Mouse (Mus musculus) limb, embryonic 15.5 days (tissue): Measurements from ENCODE around the gene Cir1. TPM values are rescaled to one million over a fixed set of nuclear protein-coding genes. Genes with fewer than 3 reads are reported as not detected.

Experiments used
- ATAC-seq: fragments of 200-750 bp; cut with Nextera tagmentation; 2 replicates; pipeline ENCODE4 v1.8.0; 2017; ENCODE audit warnings: low read depth, moderate TSS enrichment; ENCODE audit not compliant: insufficient number of reproducible peaks, low FRiP score, low TSS enrichment
- H3K27ac ChIP-seq: fragments of 300-500 bp; sonication (generic); 2 replicates; pipeline ENCODE4 v1.5.1; 2015; ENCODE audit warnings: moderate library complexity, mild to moderate bottlenecking, inconsistent platforms
- H3K27me3 ChIP-seq: fragments of 300-500 bp; sonication (generic); 2 replicates; pipeline ENCODE4 v1.6.1; 2015; ENCODE audit warnings: inconsistent platforms
- H3K36me3 ChIP-seq: fragments of 300-500 bp; sonication (generic); 2 replicates; pipeline ENCODE4 v1.6.1; 2015; ENCODE audit warnings: inconsistent platforms
- H3K4me1 ChIP-seq: fragments of 300-500 bp; sonication (generic); 2 replicates; pipeline ENCODE4 v1.6.1; 2015; ENCODE audit warnings: inconsistent platforms
- H3K4me2 ChIP-seq: fragments of 300-500 bp; sonication (generic); 2 replicates; pipeline ENCODE4 v1.6.1; 2015; ENCODE audit warnings: mild to moderate bottlenecking, inconsistent platforms
- H3K4me3 ChIP-seq: fragments of 300-500 bp; sonication (generic); 2 replicates; pipeline ENCODE4 v1.5.1; 2015; ENCODE audit warnings: mild to moderate bottlenecking, inconsistent platforms
- H3K9ac ChIP-seq: fragments of 300-500 bp; sonication (generic); 2 replicates; pipeline ENCODE4 v1.6.1; 2015; ENCODE audit warnings: inconsistent platforms
- H3K9me3 ChIP-seq: fragments of 300-500 bp; sonication (generic); 2 replicates; pipeline ENCODE4 v1.6.1; 2016; ENCODE audit warnings: inconsistent platforms
- WGBS: fragments of 180-500 bp; shearing (Covaris S2); methylation state at CpG from one replicate; pipeline ENCODE4 v1.1.7; 2015; 5-methylcytosine and 5-hydroxymethylcytosine counted together
- polyA plus RNA-seq: library from polyadenylated mRNA; unstranded; fragments of >200 nt; fragmentation: Nextera tagmentation; extraction: Ambion mirVana; gene quantifications from 2 replicates; pipeline ENCODE4 v1.2.1, GENCODE M21; 2015

Gene Cir1
- polyA plus RNA-seq = 23.0 and 26.8 TPM in 2 replicates

GRCm38 (mm10) chr2:73312152-73313116 lies at the start of gene Cir1, which contains the start of gene Scrn3:
TSS of gene Cir1 (minus strand) at chr2:73312701.
TSS of gene Scrn3 (plus strand) at chr2:73312601.
- Histone ChIP-seq H3K27me3 (no peaks in the 10 kb centered on the region), H3K36me3 (peaks cover 27% of the 10 kb centered on the region), H3K9me3 (no peaks in the 10 kb centered on the region), H3K4me1 (peaks cover 13% of the 10 kb centered on the region; the same call in 1 of the 2 replicates), H3K9ac (peak within 1 kb of the TSS; percentile 68), H3K4me3 (peak within 1 kb of the TSS; percentile 81), H3K4me2 (peak within 1 kb of the TSS; percentile 75), H3K27ac (peak within 1 kb of the TSS; percentile 89)
- ATAC-seq = peak; percentile 92
- WGBS = under 1% methylated on average over 64 of the region's 64 CpGs

DNA sequence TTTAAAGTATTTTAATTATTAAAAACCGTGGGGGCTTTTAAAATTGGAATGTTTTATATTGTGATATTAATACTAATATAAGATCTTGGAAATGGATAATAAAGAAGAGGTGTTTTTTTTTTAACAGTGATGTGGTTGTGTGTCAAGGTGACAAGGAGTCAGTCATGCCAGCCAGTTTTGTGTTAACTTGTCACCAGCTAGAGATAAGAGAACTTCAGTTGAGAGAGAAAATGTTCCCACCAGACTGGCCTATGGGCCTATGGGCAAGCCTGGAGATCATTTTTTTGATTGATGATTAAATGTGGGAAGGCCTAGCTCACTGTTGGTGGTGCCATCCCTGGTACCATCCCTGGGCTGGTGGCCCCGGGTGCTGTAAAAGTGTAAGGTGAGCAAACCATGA lies 48.0 kb upstream of the Cir1 start:
- Histone ChIP-seq H3K9ac (no peak overlapping the region), H3K4me3 (no peak overlapping the region), H3K27ac (no peak overlapping the region), H3K4me2 (no peak overlapping the region), H3K9me3 (no peaks in the 10 kb centered on the region), H3K27me3 (no peaks in the 10 kb centered on the region), H3K4me1 (peaks cover 3% of the 10 kb centered on the region; the same call in 1 of the 2 replicates), H3K36me3 (no peaks in the 10 kb centered on the region)
- no peak for ATAC-seq
- WGBS = 87% methylated on average over 2 of the region's 2 CpGs

DNA sequence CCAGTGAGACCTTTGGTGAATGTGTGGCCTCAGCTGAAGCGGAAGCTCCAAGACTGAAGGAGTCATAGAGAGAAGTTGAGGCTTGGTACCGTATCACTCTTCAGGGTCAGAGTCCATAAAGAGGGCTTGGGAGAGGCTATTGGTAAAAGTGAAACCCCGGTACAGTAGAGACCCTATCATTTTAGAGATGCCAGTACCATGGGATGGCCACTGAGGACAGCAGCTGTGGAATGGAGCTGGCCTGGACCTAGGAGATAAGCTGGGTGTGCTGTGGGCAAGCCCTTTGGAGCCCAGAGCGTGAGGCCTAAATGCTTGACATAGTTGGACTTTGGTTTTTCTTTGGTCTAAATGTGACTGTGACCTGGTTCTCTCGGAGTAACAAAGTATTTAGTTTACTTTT lies 47.4 kb upstream of the Cir1 start:
- WGBS = 90% methylated on average over 5 of the region's 5 CpGs
- ATAC-seq = no peak
- no peak overlapping the region for H3K4me3 ChIP-seq

GRCm38 (mm10) chr2:73357004-73357403 lies 44.5 kb upstream of the Cir1 start:
- WGBS = 25% methylated on average over 18 of the region's 18 CpGs

More for the DNA sequence above, 47.4 kb upstream of the Cir1 start:
- Histone ChIP-seq H3K4me2 (no peak overlapping the region), H3K36me3 (no peaks in the 10 kb centered on the region), H3K27me3 (no peaks in the 10 kb centered on the region), H3K27ac (no peak overlapping the region), H3K9ac (no peak overlapping the region), H3K4me1 (peaks cover 3% of the 10 kb centered on the region; the same call in 1 of the 2 replicates), H3K9me3 (no peaks in the 10 kb centered on the region)

GRCm38 (mm10) chr2:73351927-73352374 lies 39.5 kb upstream of the Cir1 start:
- Histone ChIP-seq H3K9ac (no peak overlapping the region), H3K27ac (peak overlapping the region; percentile 47), H3K9me3 (no peaks in the 10 kb centered on the region), H3K36me3 (no peaks in the 10 kb centered on the region), H3K4me1 (0 out of 2 replicates have a peak, but pooled peaks cover 5% of the 10 kb centered on the region), H3K4me3 (no peak overlapping the region), H3K27me3 (no peaks in the 10 kb centered on the region), H3K4me2 (no peak overlapping the region)
- no peak for ATAC-seq
- 43% methylated on average over 7 of the region's 7 CpGs for WGBS

More at GRCm38 (mm10) chr2:73357004-73357403, 44.5 kb upstream of the Cir1 start:
- no peaks in the 10 kb centered on the region for H3K27me3 ChIP-seq
- peak overlapping the region; percentile 32 for H3K4me2 ChIP-seq
- peak overlapping the region; percentile 14 for H3K27ac ChIP-seq
- H3K9me3 ChIP-seq = no peaks in the 10 kb centered on the region
- ATAC-seq = no peak
- H3K9ac ChIP-seq = 0 out of 2 replicates have a peak overlapping the region, but pooled peaks have one; percentile 21
- H3K4me1 ChIP-seq = peaks cover 3% of the 10 kb centered on the region; the same call in 1 of the 2 replicates
- peak overlapping the region; percentile 18 for H3K4me3 ChIP-seq
- no peaks in the 10 kb centered on the region for H3K36me3 ChIP-seq

DNA sequence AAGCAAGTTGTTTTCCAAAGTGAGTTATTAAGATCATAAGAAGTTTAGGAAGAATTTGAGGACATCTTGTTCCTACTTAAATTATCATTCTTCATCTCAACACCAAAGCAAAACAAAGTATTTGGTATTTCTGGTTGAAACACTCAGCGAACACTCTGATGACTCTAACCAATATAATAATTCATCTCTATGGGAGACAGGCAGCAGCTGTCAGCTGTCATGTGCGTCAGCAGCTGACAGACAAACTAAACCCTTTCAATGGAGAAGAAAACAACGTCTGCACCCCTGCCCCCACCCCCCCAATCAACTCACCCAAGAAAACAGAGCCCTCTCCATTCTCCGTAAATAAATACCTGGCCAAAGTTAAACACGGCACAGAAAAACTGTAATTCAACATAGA lies 39.0 kb upstream of the Cir1 start:
- Histone ChIP-seq H3K9me3 (no peaks in the 10 kb centered on the region), H3K9ac (no peak overlapping the region), H3K4me2 (no peak overlapping the region), H3K4me3 (no peak overlapping the region), H3K4me1 (0 out of 2 replicates have a peak, but pooled peaks cover 3% of the 10 kb centered on the region), H3K36me3 (no peaks in the 10 kb centered on the region), H3K27ac (0 out of 2 replicates have a peak overlapping the region, but pooled peaks have one; percentile 47), H3K27me3 (no peaks in the 10 kb centered on the region)
- ATAC-seq = no peak
- WGBS = 49% methylated on average over 5 of the region's 5 CpGs

- Histone ChIP-seq H3K4me1 (0 out of 2 replicates have a peak, but pooled peaks cover 5% of the 10 kb centered on the region), H3K27me3 (no peaks in the 10 kb centered on the region), H3K9ac (no peak overlapping the region), H3K4me3 (no peak overlapping the region), H3K4me2 (no peak overlapping the region), H3K9me3 (no peaks in the 10 kb centered on the region), H3K27ac (no peak overlapping the region), H3K36me3 (no peaks in the 10 kb centered on the region)
- 76% methylated on average over 6 of the region's 6 CpGs for WGBS
- no peak for ATAC-seq
These were observed 35.7 kb upstream of the Cir1 start for GRCm38 (mm10) chr2:73348221-73348620.

DNA sequence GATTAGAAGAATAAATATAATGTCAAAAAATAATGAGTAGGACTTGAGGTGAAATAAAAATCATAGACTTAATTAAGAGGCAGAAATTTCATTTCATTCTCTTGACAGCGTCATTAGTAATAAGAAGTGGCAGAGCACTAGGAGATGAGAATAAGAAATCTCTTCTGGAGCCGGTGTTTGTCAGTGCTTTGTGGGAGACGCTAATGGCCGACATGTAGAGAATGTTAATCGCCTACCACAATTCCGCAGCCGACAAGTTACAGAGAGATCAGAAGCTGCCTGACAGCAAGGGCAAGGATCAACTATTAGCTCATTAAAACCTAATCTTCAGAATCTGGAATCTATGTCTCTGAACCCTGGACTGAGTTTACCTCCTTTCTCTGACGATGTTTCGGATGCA lies 35.3 kb upstream of the Cir1 start:
- 0 out of 2 replicates have a peak, but pooled peaks cover 5% of the 10 kb centered on the region for H3K4me1 ChIP-seq
- no peak overlapping the region for H3K4me2 ChIP-seq
- H3K9me3 ChIP-seq = no peaks in the 10 kb centered on the region
- no peaks in the 10 kb centered on the region for H3K36me3 ChIP-seq
- ATAC-seq = no peak
- H3K27me3 ChIP-seq = no peaks in the 10 kb centered on the region
- no peak overlapping the region for H3K27ac ChIP-seq
- WGBS = 50% methylated on average over 9 of the region's 9 CpGs
- H3K9ac ChIP-seq = no peak overlapping the region
- H3K4me3 ChIP-seq = no peak overlapping the region

DNA sequence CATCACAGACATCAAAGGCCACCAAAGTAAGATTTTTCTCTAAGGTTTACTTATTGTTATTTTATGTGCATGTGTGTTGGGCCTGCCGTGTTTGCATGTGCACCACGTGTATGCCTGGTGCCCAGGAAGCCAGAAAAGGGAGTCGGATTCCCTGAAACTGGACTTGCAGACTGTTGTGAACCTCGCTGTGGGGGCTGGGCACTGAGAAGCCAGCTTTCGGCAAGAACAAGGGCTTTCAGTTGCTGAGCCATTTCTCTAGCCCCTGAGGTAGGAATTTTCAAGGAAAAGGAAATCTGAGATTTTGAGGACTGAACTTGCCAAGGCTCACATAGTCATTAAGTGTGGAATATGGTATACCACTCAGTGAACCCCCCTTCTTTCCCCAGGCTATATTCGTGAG lies 34.6 kb upstream of the Cir1 start:
- no peaks in the 10 kb centered on the region for H3K36me3 ChIP-seq
- no peak overlapping the region for H3K4me3 ChIP-seq
- ATAC-seq = no peak
- 0 out of 2 replicates have a peak, but pooled peaks cover 5% of the 10 kb centered on the region for H3K4me1 ChIP-seq
- no peaks in the 10 kb centered on the region for H3K27me3 ChIP-seq
- no peak overlapping the region for H3K9ac ChIP-seq
- H3K4me2 ChIP-seq = no peak overlapping the region
- no peaks in the 10 kb centered on the region for H3K9me3 ChIP-seq
- no peak overlapping the region for H3K27ac ChIP-seq
- 33% methylated on average over 6 of the region's 6 CpGs for WGBS

GRCm38 (mm10) chr2:73346345-73347086 lies 34.0 kb upstream of the Cir1 start:
- no peaks in the 10 kb centered on the region for H3K36me3 ChIP-seq
- no peak for ATAC-seq
- H3K4me3 ChIP-seq = no peak overlapping the region
- H3K27ac ChIP-seq = no peak overlapping the region
- H3K9ac ChIP-seq = no peak overlapping the region
- H3K4me1 ChIP-seq = 0 out of 2 replicates have a peak, but pooled peaks cover 5% of the 10 kb centered on the region
- H3K27me3 ChIP-seq = no peaks in the 10 kb centered on the region
- 62% methylated on average over 13 of the region's 13 CpGs for WGBS
- H3K9me3 ChIP-seq = no peaks in the 10 kb centered on the region
- no peak overlapping the region for H3K4me2 ChIP-seq

DNA sequence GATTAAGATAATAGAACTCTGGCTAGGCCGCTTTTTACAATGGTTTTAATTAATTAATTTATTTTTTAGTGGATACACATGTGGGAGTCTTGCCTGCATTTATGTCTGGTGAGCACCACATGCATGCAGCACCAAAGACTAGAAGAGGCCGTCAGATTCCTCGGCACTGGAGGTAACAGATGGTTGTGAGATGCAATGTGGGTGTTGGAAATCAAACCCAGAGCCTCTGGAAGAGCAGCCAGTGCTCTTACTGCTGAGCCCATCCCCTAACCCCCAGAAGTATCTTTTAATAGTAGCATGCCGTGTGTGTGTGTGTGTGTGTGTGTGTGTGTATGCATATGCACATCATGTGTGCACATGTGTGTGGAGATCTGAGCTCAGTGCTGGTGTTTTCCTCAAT lies 32.7 kb upstream of the Cir1 start:
- Histone ChIP-seq H3K9me3 (no peaks in the 10 kb centered on the region), H3K27ac (no peak overlapping the region), H3K4me3 (no peak overlapping the region), H3K27me3 (no peaks in the 10 kb centered on the region), H3K9ac (no peak overlapping the region), H3K4me2 (no peak overlapping the region), H3K4me1 (0 out of 2 replicates have a peak, but pooled peaks cover 5% of the 10 kb centered on the region), H3K36me3 (no peaks in the 10 kb centered on the region)
- ATAC-seq = no peak
- 49% methylated on average over 4 of the region's 4 CpGs for WGBS
